Mouse (Mus musculus) liver, adult 2 months (tissue): ENCODE results near the gene Cstb.

ENCODE experiments used
- CTCF ChIP-seq: fragments of 200-500 bp; IDR thresholded peaks from 2 replicates; pipeline ENCODE4 v1.5.1; 2011; ENCODE audit warnings: low read depth, low read length, control low read depth
- POLR2A ChIP-seq: fragments of 200-500 bp; IDR thresholded peaks from 2 replicates; pipeline ENCODE4 v1.6.1; 2011; ENCODE audit warnings: low read length, control low read depth; ENCODE audit not compliant: insufficient read depth; ENCODE audit errors: extremely low read depth

DNA sequence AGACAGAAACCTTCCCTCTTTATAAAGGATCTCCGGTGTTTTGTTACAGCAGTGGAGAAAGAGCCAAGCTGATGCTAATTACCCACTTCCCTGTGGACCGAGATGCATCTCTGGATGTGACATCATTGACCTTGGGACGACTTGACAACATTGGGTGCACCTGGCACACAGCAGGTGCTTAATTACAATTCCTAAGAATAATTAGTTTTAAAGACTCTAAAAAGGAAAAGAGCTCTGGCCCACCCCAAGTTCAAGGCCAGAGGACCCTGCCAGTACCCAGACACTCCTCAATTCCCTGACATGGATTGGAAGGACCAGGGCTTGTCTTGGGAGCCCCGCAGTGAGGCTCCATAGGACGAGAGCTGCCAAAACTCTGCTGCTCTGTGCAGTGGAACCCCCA, 16.1 kb downstream of the Cstb start:
- no peak for TF ChIP-seq CTCF
- TF ChIP-seq POLR2A: no peak
